Mouse (Mus musculus): Measurements from ENCODE around the gene AC153137.1.

DNA sequence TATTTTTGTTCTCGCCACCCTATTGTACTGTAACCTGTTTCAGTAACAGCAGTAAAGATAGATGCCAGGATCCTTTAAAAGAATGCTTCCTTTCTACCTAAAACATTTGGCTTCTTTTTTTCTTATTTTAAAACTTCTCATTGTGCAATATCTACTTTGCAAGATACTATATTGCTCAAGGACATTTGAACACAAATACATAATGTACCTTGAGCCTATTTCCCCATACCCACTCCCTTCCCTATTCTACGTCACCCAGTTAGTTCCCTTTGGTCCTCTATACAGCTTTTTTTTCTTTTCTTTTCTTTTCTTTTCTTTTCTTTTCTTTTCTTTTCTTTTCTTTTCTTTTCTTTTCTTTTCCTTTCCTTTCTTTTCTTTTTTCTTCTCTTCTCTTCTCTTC, 47.6 kb downstream of the AC153137.1 start:
- TF ChIP-seq USF2 (conservative IDR thresholded peaks at IDR 0.05; ENCODE audit: low read depth, low read length) (no peak), POLR2A (IDR thresholded peaks at IDR 0.05; ENCODE audit: low read depth, low read length) (no peak), ETS1 (conservative IDR thresholded peaks at IDR 0.05; ENCODE audit: low read depth, low read length) (no peak), SMC3 (IDR thresholded peaks at IDR 0.05; ENCODE audit: low read depth, low read length) (no peak), E2F4 (IDR thresholded peaks at IDR 0.05; ENCODE audit: insufficient replicate concordance, low read depth, low read length) (no peak), CTCF (conservative IDR thresholded peaks at IDR 0.05 in 1 of 2, IDR thresholded peaks at IDR 0.05 in 1 of 2; ENCODE audit: low read depth in 2 of 2, low read length in 2 of 2) (no peak), BHLHE40 (IDR thresholded peaks at IDR 0.05; ENCODE audit: low read depth, low read length) (no peak), MXI1 (IDR thresholded peaks at IDR 0.05; ENCODE audit: low read depth, low read length) (no peak), MAZ (IDR thresholded peaks at IDR 0.05; ENCODE audit: low read depth, low read length) (no peak)

Measured in CH12.LX (cell line).